Mouse (Mus musculus): ENCODE measurements around the gene Dnajc11. TPM values are rescaled to one million over a fixed set of nuclear protein-coding genes. Genes with fewer than 3 reads are reported as not detected.

The Dnajc11 gene
- polyA plus RNA-seq, 1 experiment, result 45.5 TPM

DNA sequence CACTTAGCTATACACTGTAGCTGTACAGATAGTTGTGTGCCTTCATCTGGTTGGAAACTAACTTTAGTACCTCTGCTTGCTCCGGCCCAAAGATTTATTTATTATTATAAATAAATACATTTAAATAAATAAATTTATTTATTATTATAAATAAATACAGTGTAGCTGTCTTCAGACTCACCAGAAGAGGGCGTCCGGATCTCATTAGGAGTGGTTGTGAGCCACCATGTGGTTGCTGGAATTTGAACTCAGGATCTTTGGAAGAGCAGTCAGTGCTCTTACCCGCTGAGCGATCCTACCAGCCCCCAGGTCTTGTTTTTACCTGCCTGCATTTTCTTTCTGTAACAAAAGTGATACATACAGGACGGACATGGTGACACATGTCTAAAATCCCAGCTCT is 72.6 kb downstream of the Dnajc11 start:
- Histone ChIP-seq H3K79me2 (ENCODE audit: control insufficient read depth, insufficient read depth) (peaks cover 16% of the 10 kb centered on the region), H3K27me3 (ENCODE audit: control insufficient read depth, insufficient read depth, insufficient read length) (no peaks in the 10 kb centered on the region), H3K4me2 (ENCODE audit: low read depth) (no peak overlapping the region), H3K4me3 (no peak overlapping the region), H3ac (ENCODE audit: control insufficient read depth, insufficient read length) (no peak overlapping the region), H3K36me3 (ENCODE audit: control insufficient read depth, insufficient read depth) (no peaks in the 10 kb centered on the region)
- TF ChIP-seq MYOG (IDR thresholded peaks at IDR 0.05; ENCODE audit: control insufficient read depth in 1 of 3, insufficient read depth in 1 of 3, insufficient read length in 2 of 3, low read depth in 2 of 3) (no peak), POLR2A (IDR thresholded peaks at IDR 0.05; ENCODE audit: insufficient read length, low read depth) (no peak), SRF (IDR thresholded peaks at IDR 0.05; ENCODE audit: control insufficient read depth, insufficient read length, low read depth) (no peak), REST (IDR thresholded peaks at IDR 0.05; ENCODE audit: insufficient read depth, insufficient read length) (no peak)

DNA sequence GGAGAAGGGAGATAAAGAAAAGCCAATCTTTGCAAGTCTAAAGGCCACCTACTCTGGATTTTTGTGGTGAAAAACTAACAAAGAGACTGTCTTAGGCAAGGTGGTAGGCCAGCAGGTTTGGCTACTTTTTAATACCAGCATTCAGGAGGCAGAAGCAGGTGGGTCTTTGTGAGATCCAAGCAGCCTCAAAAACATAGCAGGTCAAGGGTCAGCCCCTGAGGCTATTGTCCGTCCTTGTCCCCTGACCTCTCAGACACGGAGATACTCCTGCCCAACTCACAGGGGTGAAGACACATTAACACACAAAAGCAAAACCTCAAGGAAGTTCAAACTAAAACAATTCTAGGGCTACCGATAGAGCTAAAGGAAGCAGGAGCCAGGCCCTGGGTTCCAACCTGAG is 73.3 kb downstream of the Dnajc11 start:
- H3K4me2 ChIP-seq (ENCODE audit: low read depth), result peak overlapping the region; percentile 100
- H3K36me3 ChIP-seq (ENCODE audit: control insufficient read depth, insufficient read depth), result no peaks in the 10 kb centered on the region
- peaks cover 23% of the 10 kb centered on the region for H3K79me2 ChIP-seq (ENCODE audit: control insufficient read depth, insufficient read depth)
- H3K27me3 ChIP-seq (ENCODE audit: control insufficient read depth, insufficient read depth, insufficient read length), result no peaks in the 10 kb centered on the region
- H3ac ChIP-seq (ENCODE audit: control insufficient read depth, insufficient read length), result no peak overlapping the region
- H3K4me3 ChIP-seq, result no peak overlapping the region
- TF ChIP-seq CEBPB (IDR thresholded peaks at IDR 0.05; ENCODE audit: insufficient read depth, poor library complexity, severe bottlenecking), result no peak
- no peak for TF ChIP-seq TCF3 (IDR thresholded peaks at IDR 0.05; ENCODE audit: insufficient read length, low read depth)
- no peak for TF ChIP-seq REST (IDR thresholded peaks at IDR 0.05; ENCODE audit: insufficient read depth, insufficient read length)
- no peak for TF ChIP-seq USF1 (IDR thresholded peaks at IDR 0.05; ENCODE audit: low read depth)
- no peak for TF ChIP-seq POLR2A (IDR thresholded peaks at IDR 0.05; ENCODE audit: insufficient read length, low read depth)
- TF ChIP-seq MAX (IDR thresholded peaks at IDR 0.05; ENCODE audit: low read depth), result no peak

DNA sequence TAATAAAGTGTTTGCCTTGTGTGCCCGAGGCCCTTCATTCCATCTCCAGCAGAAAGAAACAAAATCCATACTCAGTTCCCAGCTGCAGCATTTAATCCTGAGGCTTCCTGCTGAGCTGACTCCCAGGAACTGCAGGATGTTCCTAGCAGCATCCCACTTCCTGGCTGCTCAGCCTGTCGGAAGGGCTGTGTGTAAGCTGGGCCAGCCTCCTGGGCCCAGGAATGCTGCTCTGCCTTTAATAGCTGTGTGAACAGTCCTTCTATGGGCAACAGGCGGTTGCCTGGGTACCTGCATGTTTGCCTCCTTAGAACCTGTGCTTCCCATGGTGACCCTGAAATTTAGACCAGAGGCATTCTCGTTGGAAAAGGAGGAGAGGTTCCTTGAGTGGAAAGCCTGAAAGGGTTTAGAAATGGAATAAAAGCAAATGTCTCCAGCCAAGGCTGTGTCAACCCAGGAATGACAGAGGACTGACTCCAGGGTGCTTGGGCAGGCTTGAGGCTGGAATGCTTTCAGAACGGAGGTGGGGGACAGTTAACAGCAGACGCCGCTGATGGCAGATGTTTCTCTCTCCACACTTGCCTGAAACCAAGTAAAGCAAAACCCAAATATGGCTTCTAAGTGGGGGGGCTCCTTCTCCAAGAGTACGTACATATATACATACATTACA is 74.1 kb downstream of the Dnajc11 start:
- TF ChIP-seq MYOG (IDR thresholded peaks at IDR 0.05; ENCODE audit: control insufficient read depth in 1 of 3, insufficient read depth in 1 of 3, insufficient read length in 2 of 3, low read depth in 2 of 3) (no peak), CEBPB (IDR thresholded peaks at IDR 0.05; ENCODE audit: insufficient read depth, poor library complexity, severe bottlenecking) (no peak), TCF3 (IDR thresholded peaks at IDR 0.05; ENCODE audit: insufficient read length, low read depth) (no peak), SRF (IDR thresholded peaks at IDR 0.05; ENCODE audit: control insufficient read depth, insufficient read length, low read depth) (no peak), POLR2A (IDR thresholded peaks at IDR 0.05; ENCODE audit: insufficient read length, low read depth) (peak; percentile 9)
- Histone ChIP-seq H3K4me3 (peak overlapping the region; percentile 55), H3ac (ENCODE audit: control insufficient read depth, insufficient read length) (no peak overlapping the region), H3K27me3 (ENCODE audit: control insufficient read depth, insufficient read depth, insufficient read length) (no peaks in the 10 kb centered on the region), H3K4me2 (ENCODE audit: low read depth) (peak overlapping the region; percentile 100), H3K36me3 (ENCODE audit: control insufficient read depth, insufficient read depth) (no peaks in the 10 kb centered on the region), H3K79me2 (ENCODE audit: control insufficient read depth, insufficient read depth) (peaks cover 30% of the 10 kb centered on the region)

DNA sequence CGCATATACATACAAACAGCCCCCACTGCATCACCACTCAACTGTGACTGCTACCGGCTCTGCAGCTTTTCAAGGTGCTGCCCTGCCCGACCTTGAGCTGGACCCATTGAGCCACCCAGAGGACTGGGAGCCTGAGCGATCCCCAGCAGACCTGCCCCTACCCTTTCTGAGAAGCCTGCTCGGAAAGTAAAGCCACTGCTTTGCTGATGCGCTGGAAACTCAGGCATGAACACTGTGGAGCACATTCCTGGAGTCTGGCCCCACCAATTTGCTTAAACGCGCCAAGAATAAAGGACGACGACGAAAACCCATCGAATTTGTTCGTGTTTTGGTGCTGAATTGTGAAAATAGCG is 74.6 kb downstream of the Dnajc11 start:
- TF ChIP-seq E2F4 (IDR thresholded peaks at IDR 0.05; ENCODE audit: insufficient read depth), result no peak
- TF ChIP-seq REST (IDR thresholded peaks at IDR 0.05; ENCODE audit: insufficient read depth, insufficient read length), result no peak
- no peak for TF ChIP-seq CEBPB (IDR thresholded peaks at IDR 0.05; ENCODE audit: insufficient read depth, poor library complexity, severe bottlenecking)
- TF ChIP-seq SRF (IDR thresholded peaks at IDR 0.05; ENCODE audit: control insufficient read depth, insufficient read length, low read depth), result no peak
- TF ChIP-seq MAX (IDR thresholded peaks at IDR 0.05; ENCODE audit: low read depth), result no peak
- TF ChIP-seq MYOG (IDR thresholded peaks at IDR 0.05; ENCODE audit: control insufficient read depth in 1 of 3, insufficient read depth in 1 of 3, insufficient read length in 2 of 3, low read depth in 2 of 3), result no peak
- TF ChIP-seq POLR2AphosphoS2 (IDR thresholded peaks at IDR 0.05; ENCODE audit: insufficient read length, low read depth), result no peak
- TF ChIP-seq USF1 (IDR thresholded peaks at IDR 0.05; ENCODE audit: low read depth), result no peak
- TF ChIP-seq POLR2A (IDR thresholded peaks at IDR 0.05; ENCODE audit: insufficient read length, low read depth), result no peak
- TF ChIP-seq TCF12 (IDR thresholded peaks at IDR 0.05; ENCODE audit: insufficient read depth, poor library complexity, severe bottlenecking), result no peak
- no peak for TF ChIP-seq TCF3 (IDR thresholded peaks at IDR 0.05; ENCODE audit: insufficient read length, low read depth)
- TF ChIP-seq MYOD1 (IDR thresholded peaks at IDR 0.05; ENCODE audit: control insufficient read depth in 1 of 3, insufficient read length in 2 of 3, low read depth in 2 of 3), result no peak

DNA sequence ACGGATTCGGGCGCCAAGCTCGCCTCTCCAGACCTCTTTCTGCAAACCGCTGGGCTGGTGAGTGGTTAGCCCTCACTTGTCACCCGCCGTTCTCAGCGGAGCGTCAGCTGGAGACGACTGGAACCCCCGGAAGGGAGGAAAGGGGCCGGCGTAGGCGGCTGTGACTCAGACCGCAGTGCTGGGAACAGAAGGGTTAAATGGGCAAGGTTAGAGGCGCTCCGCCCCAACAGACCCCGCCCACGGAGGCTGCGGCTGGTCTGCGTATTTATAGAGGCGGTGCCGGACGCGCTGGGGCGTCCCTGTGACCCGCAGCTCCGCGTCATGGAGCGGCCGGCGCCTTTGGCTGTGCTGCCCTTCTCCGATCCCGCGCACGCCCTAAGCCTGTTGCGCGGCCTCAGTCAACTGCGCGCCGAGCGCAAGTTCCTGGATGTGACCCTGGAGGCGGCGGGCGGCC is 75.2 kb downstream of the Dnajc11 start, which contains the start of gene Klhl21:
TSS of gene Klhl21 (plus strand) at position 182 of the 454 bp plus-strand sequence.
- Histone ChIP-seq H3K4me2 (ENCODE audit: low read depth) (peak within 1 kb of the TSS; percentile 100), H3K27me3 (ENCODE audit: control insufficient read depth, insufficient read depth, insufficient read length) (no peaks in the 10 kb centered on the region), H3K4me3 (peak within 1 kb of the TSS; percentile 55), H3K79me2 (ENCODE audit: control insufficient read depth, insufficient read depth) (peaks cover 38% of the 10 kb centered on the region), H3ac (ENCODE audit: control insufficient read depth, insufficient read length) (peak within 1 kb of the TSS; percentile 69), H3K36me3 (ENCODE audit: control insufficient read depth, insufficient read depth) (no peaks in the 10 kb centered on the region)
- TF ChIP-seq REST (IDR thresholded peaks at IDR 0.05; ENCODE audit: insufficient read depth, insufficient read length), result no peak
- TF ChIP-seq POLR2A (IDR thresholded peaks at IDR 0.05; ENCODE audit: insufficient read length, low read depth), result peak; percentile 97
- TF ChIP-seq POLR2AphosphoS2 (IDR thresholded peaks at IDR 0.05; ENCODE audit: insufficient read length, low read depth), result peak; percentile 99
- TF ChIP-seq MYOD1 (IDR thresholded peaks at IDR 0.05; ENCODE audit: control insufficient read depth in 1 of 3, insufficient read length in 2 of 3, low read depth in 2 of 3), result peak in 2 of 3 experiments; percentile 28 to 60
- TF ChIP-seq MYOG (IDR thresholded peaks at IDR 0.05; ENCODE audit: control insufficient read depth in 1 of 3, insufficient read depth in 1 of 3, insufficient read length in 2 of 3, low read depth in 2 of 3), result peak in 1 of 3 experiments; percentile 60
- TF ChIP-seq TCF12 (IDR thresholded peaks at IDR 0.05; ENCODE audit: insufficient read depth, poor library complexity, severe bottlenecking), result no peak
- no peak for TF ChIP-seq MAX (IDR thresholded peaks at IDR 0.05; ENCODE audit: low read depth)
- TF ChIP-seq SRF (IDR thresholded peaks at IDR 0.05; ENCODE audit: control insufficient read depth, insufficient read length, low read depth), result no peak

More for the DNA sequence above, 74.6 kb downstream of the Dnajc11 start:
- H3ac ChIP-seq (ENCODE audit: control insufficient read depth, insufficient read length), result no peak overlapping the region
- H3K36me3 ChIP-seq (ENCODE audit: control insufficient read depth, insufficient read depth), result no peaks in the 10 kb centered on the region
- H3K79me2 ChIP-seq (ENCODE audit: control insufficient read depth, insufficient read depth), result peaks cover 35% of the 10 kb centered on the region
- H3K4me3 ChIP-seq, result peak overlapping the region; percentile 55
- H3K4me2 ChIP-seq (ENCODE audit: low read depth), result peak overlapping the region; percentile 100
- H3K27me3 ChIP-seq (ENCODE audit: control insufficient read depth, insufficient read depth, insufficient read length), result no peaks in the 10 kb centered on the region
